Mouse (Mus musculus): ENCODE data around the gene Greb1. TPM values are rescaled to one million over a fixed set of nuclear protein-coding genes. Genes with fewer than 3 reads are reported as not detected.

Greb1 gene
- polyA plus RNA-seq, 1 experiment from 2014 or later: 1.5 TPM

DNA sequence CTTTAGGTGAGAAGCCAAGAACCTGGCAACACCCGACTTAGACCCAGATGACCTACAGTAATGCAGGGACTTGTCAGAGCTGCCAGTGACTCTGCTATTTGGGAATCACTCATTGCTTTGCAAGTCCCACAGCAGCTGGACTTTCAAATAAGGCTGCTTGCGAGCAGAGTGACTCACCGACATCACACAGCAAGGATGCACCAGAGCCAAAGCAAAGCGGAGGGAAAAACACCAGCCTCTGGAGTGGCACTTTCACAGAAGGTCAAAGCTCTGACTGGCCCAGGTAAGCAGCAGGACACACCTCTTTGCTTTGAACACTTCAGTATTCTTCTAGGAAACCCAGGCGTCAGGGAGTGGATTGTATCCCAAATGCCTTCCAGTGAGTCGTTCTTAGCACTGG lies 164.9 kb downstream of the Greb1 start:
- Histone ChIP-seq H3K27me3 (no peaks in the 10 kb centered on the region), H3K4me3 (no peak overlapping the region), H3K27ac (no peak overlapping the region), H3K4me1 (replicated peaks) (no peaks in the 10 kb centered on the region), H3K4me2 (no peak overlapping the region), H3K9ac (no peak overlapping the region), H3K9me3 (no peaks in the 10 kb centered on the region), H3K36me3 (no peaks in the 10 kb centered on the region)
- ATAC-seq (ENCODE audit: low FRiP score): no peak
- WGBS: 86% methylated on average over 6 of the region's 6 CpGs

DNA sequence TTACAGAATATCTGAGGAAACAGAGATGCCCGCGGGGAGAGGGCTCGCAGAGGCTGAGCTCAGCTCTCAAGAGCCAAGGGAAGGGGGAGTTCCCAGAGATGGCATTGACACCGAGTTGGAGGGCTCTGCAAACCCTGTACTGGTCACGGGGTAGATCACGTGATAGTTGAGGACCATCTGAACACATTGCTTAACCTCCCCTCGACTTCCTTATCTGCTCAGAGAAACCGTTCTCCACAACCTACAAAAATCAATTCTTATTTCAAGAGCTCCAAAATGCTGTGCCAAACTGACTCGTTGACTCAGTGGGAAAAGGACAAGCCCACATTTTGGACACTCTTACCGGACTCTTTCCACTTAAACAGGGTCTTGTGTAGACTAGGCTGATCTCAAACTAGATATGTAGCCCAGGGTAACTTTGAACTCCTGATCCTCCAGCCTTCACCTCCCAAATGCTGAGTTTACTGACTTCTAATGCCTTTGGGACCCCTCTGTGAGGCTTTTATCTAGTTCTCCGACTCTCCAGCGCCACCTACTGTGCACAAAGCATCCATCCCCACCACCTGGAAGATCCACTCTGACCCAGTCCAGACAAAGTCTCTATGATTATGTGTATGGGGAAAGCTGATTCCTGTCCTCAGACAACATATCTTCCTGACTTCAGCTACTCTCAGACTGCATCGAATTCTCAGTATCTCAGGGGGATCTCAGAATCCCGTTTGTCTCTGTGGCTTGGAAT lies 166.4 kb downstream of the Greb1 start:
- no peaks in the 10 kb centered on the region for H3K27me3 ChIP-seq
- 60% methylated on average over 14 of the region's 14 CpGs for WGBS
- no peaks in the 10 kb centered on the region for H3K36me3 ChIP-seq
- no peak overlapping the region for H3K9ac ChIP-seq
- no peak overlapping the region for H3K27ac ChIP-seq
- H3K4me2 ChIP-seq: no peak overlapping the region
- H3K9me3 ChIP-seq: no peaks in the 10 kb centered on the region
- ATAC-seq (ENCODE audit: low FRiP score): peak; percentile 57; the same call in 1 of the 2 replicates
- H3K4me3 ChIP-seq: no peak overlapping the region
- H3K4me1 ChIP-seq (replicated peaks): no peaks in the 10 kb centered on the region

DNA sequence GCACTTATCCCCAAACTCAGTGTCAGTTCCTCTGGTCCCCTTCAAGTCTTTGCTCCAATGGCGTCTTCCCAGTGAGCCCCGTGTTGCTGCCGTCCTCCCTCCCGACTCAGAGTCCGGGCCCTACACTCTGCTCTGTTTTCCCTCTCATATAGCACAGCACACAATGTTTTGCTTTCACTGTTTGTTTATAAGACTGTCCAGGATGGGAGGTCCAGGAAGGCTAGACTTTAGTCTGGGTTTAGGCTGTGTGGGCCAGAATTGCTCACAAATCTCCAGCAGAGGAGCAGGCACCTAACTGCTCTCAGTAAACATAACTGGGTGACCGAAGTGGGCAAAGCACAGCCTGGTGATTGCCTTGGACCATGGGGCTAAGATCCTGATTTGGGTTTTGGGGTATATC lies 167.5 kb downstream of the Greb1 start:
- H3K9ac ChIP-seq: no peak overlapping the region
- no peak overlapping the region for H3K4me3 ChIP-seq
- no peaks in the 10 kb centered on the region for H3K27me3 ChIP-seq
- no peaks in the 10 kb centered on the region for H3K4me1 ChIP-seq (replicated peaks)
- 79% methylated on average over 6 of the region's 6 CpGs for WGBS
- H3K4me2 ChIP-seq: no peak overlapping the region
- H3K36me3 ChIP-seq: no peaks in the 10 kb centered on the region
- no peak for ATAC-seq (ENCODE audit: low FRiP score)
- no peaks in the 10 kb centered on the region for H3K9me3 ChIP-seq
- H3K27ac ChIP-seq: no peak overlapping the region

DNA sequence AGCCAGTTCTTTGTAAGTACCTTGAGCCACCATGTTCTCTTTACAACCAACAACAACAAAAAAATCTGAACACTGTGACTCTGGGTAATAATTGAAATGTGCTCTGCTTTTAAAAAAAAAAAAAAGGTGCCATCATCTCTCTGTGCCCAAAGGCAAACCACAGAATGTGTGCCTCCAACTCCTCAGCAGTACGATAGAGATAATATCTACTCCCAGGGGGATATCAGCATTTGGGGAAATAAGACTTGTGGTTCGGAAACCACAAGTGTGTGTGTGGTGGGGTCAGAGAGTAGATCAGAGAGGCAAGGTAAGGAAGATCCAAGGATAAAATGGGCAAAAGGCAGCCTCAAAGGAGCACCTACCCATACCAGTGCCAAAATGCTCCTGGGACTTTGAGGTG lies 169.3 kb downstream of the Greb1 start:
- no peaks in the 10 kb centered on the region for H3K9me3 ChIP-seq
- H3K9ac ChIP-seq: no peak overlapping the region
- no peaks in the 10 kb centered on the region for H3K36me3 ChIP-seq
- H3K27me3 ChIP-seq: no peaks in the 10 kb centered on the region
- WGBS: 79% methylated on average over 2 of the region's 2 CpGs
- ATAC-seq (ENCODE audit: low FRiP score): no peak
- no peaks in the 10 kb centered on the region for H3K4me1 ChIP-seq (replicated peaks)
- no peak overlapping the region for H3K4me3 ChIP-seq
- no peak overlapping the region for H3K4me2 ChIP-seq
- no peak overlapping the region for H3K27ac ChIP-seq

DNA sequence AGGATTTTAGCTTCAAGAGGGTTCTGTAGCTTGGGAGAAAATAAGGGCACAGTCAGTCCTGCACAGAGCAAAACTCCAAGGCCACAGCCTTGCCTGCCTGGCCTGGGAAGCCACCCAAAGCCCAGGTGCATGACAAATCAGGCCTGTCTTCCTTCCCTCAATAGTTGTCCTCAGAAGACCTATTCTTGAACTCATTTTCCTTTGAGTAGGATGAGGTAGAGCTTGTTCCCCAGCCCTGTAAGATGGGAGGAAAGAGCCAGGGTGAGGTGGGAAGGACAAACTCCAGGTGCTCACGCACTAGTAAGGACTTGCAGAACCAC lies 169.9 kb downstream of the Greb1 start:
- WGBS: 100% methylated on average over 1 of the region's 1 CpGs

DNA sequence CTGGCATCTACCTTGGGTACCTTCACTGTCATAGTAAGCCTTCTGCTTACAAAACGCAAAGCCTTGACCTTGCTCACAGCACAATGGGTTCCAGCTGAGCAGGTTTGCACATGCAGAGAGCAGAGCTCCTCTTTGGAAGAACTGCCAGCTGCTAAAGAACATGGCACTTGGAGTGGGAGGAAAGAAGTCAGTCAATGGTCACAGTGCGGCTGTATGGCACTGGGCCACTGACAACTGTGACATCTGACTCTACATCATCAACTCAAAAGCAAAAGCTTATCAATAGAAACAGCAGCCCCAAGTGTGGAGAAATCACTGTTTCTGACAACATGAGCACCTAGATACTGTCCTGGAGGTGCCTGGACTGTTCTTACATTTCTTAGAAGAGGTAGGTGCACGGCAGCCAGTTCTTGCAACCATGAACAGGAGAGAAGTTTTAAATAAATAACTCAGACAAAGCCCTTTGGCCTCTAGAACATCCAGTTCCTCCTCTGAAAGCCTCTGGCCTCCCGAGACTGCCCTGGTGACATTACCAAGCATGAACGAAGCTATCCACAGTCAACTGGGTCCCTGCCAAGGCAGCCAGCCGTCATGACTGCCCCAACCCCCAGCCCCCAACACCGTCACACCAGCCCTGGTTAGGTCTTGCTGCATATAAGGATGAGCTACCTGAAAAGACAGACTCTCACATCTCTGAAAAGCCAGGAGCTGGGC lies 170.4 kb downstream of the Greb1 start:
- Histone ChIP-seq H3K4me1 (replicated peaks) (no peaks in the 10 kb centered on the region), H3K4me2 (no peak overlapping the region), H3K9me3 (no peaks in the 10 kb centered on the region), H3K27me3 (no peaks in the 10 kb centered on the region), H3K4me3 (no peak overlapping the region), H3K27ac (no peak overlapping the region), H3K9ac (no peak overlapping the region), H3K36me3 (no peaks in the 10 kb centered on the region)
- 65% methylated on average over 7 of the region's 7 CpGs for WGBS
- ATAC-seq (ENCODE audit: low FRiP score): no peak

More for the DNA sequence above, 169.9 kb downstream of the Greb1 start:
- no peak for ATAC-seq (ENCODE audit: low FRiP score)
- H3K4me1 ChIP-seq (replicated peaks): no peaks in the 10 kb centered on the region
- no peak overlapping the region for H3K27ac ChIP-seq
- H3K4me2 ChIP-seq: no peak overlapping the region
- H3K27me3 ChIP-seq: no peaks in the 10 kb centered on the region
- H3K9ac ChIP-seq: no peak overlapping the region
- H3K9me3 ChIP-seq: no peaks in the 10 kb centered on the region
- H3K4me3 ChIP-seq: no peak overlapping the region
- no peaks in the 10 kb centered on the region for H3K36me3 ChIP-seq

Small RNAs within 50 kb of the gene (microRNA-seq; reads per million reads assigned to microRNA genes)
- gene Gm44305: not detected

Other genes starting within 250 kb of the Greb1 start
- 18.3 and 19.9 TPM in 2 replicates for gene Lpin1, start 189.9 kb downstream of the Greb1 start, polyA plus RNA-seq (2015; fragmentation: Nextera tagmentation; extraction: Ambion mirVana)
- gene Ntsr2, start 147.5 kb downstream of the Greb1 start, polyA plus RNA-seq (2015; fragmentation: Nextera tagmentation; extraction: Ambion mirVana): 0.65 and 1.1 TPM in 2 replicates
- gene E2f6, start 10.1 kb upstream of the Greb1 start, polyA plus RNA-seq (2015; fragmentation: Nextera tagmentation; extraction: Ambion mirVana): 35.5 and 37.5 TPM in 2 replicates
- gene Rock2, start 94.0 kb upstream of the Greb1 start, polyA plus RNA-seq (2015; fragmentation: Nextera tagmentation; extraction: Ambion mirVana): 15.1 and 15.5 TPM in 2 replicates
- 1.4 and 2.3 TPM in 2 replicates for gene Pqlc3, start 199.5 kb upstream of the Greb1 start, polyA plus RNA-seq (2015; fragmentation: Nextera tagmentation; extraction: Ambion mirVana)
- gene 2410004P03Rik, start 210.8 kb upstream of the Greb1 start, polyA plus RNA-seq (2015; fragmentation: Nextera tagmentation; extraction: Ambion mirVana): 3.0 and 4.8 TPM in 2 replicates

Measured in hindbrain, embryonic 13.5 days (tissue).